Comparison of ENCODE assay signal across 19 mouse cellular contexts in genomic region chr4:137365356-137366062, GRCm38 (mm10). TPM values are rescaled to one million over a fixed set of nuclear protein-coding genes. Genes with fewer than 3 reads are reported as not detected.
DNase-seq lines count a peak whose midpoint lies in the region; ATAC-seq and TF ChIP-seq lines count a peak whose summit lies in the region.
"Had no signal": no experiment of that assay in that cellular context is flagged by ENCODE, and none has a peak within 500 bp of the region (broad histone marks: within the 10 kb centered on the region; RNA-seq: fewer than 3 reads in every experiment).

No protein-coding gene starts in this region.

- ATAC-seq in liver, embryonic 14.5 days (ENCODE audit: insufficient read depth) = no peak
- no peak for ATAC-seq in kidney, embryonic 16.5 days (ENCODE audit: low FRiP score, low TSS enrichment)
- ATAC-seq in midbrain, embryonic 16.5 days = no peak
- ATAC-seq: CD4-positive, CD25-positive, alpha-beta regulatory T cell, adult 4 months; forebrain, embryonic 16.5 days; intestine, embryonic 15.5 days had no signal

- TF ChIP-seq CTCF in liver, embryonic 14.5 days (IDR thresholded peaks at IDR 0.05; ENCODE audit: low read depth) = 0 out of 2 replicates have a peak, but pooled peaks have one; percentile 9
- TF ChIP-seq CTCF in MEL (IDR thresholded peaks at IDR 0.05 in 2 of 3, conservative IDR thresholded peaks at IDR 0.05 in 1 of 3; ENCODE audit: control insufficient read depth in 1 of 3, insufficient read depth in 1 of 3, low read depth in 2 of 3, low read length in 3 of 3, poor library complexity in 1 of 3, severe bottlenecking in 1 of 3) = peak; percentile 2 to 26 (median 15); a peak in 2 of 6 replicates

- H3K27ac ChIP-seq in liver, embryonic 14.5 days = no peak overlapping the region
- H3K27ac ChIP-seq in MEL (ENCODE audit: control insufficient read depth, low read depth, low read length) (peak overlapping the region; percentile 33), macrophage (peak overlapping the region; percentile 97)
- H3K27ac ChIP-seq in kidney, embryonic 16.5 days (ENCODE audit: low read length) = no peak overlapping the region
- H3K27ac ChIP-seq in midbrain, embryonic 16.5 days (ENCODE audit: low read length) = no peak overlapping the region
- H3K27ac ChIP-seq: embryonic facial prominence, embryonic 15.5 days; intestine, embryonic 15.5 days; lung, embryonic 15.5 days had no signal

- no peak for DNase-seq in liver, embryonic 14.5 days (ENCODE audit: low read depth in 3 of 3, low spot score in 3 of 3)
- DNase-seq in liver = no peak
- peak; percentile 84 for DNase-seq in MEL (ENCODE audit: low read depth, low spot score)
- DNase-seq in spleen, postnatal 36 days (ENCODE audit: low spot score in 2 of 2) = peak; percentile 77 to 82
- DNase-seq in yolk sac, embryonic 10.5 days (ENCODE audit: low spot score) = no peak
- DNase-seq: cerebellum, postnatal 14 days; heart, postnatal 14 days; thymus, postnatal 14 days had no signal

- no peaks in the 10 kb centered on the region for H3K9me3 ChIP-seq in liver, embryonic 14.5 days (ENCODE audit: control insufficient read depth, low read length)
- H3K9me3 ChIP-seq in MEL (replicated peaks; ENCODE audit: insufficient read depth, low read length) = no peaks in the 10 kb centered on the region
- no peaks in the 10 kb centered on the region for H3K9me3 ChIP-seq in kidney, embryonic 16.5 days (ENCODE audit: low read length)
- H3K9me3 ChIP-seq in midbrain, embryonic 16.5 days (replicated peaks; ENCODE audit: control insufficient read depth, low read length, poor library complexity, severe bottlenecking) = no peaks in the 10 kb centered on the region
- H3K9me3 ChIP-seq: embryonic facial prominence, embryonic 15.5 days; intestine, embryonic 15.5 days; lung, embryonic 15.5 days had no signal

- no peak overlapping the region for H3K4me3 ChIP-seq in liver, embryonic 14.5 days (ENCODE audit: insufficient read depth in 1 of 2, low read depth in 2 of 2, low read length in 2 of 2)
- H3K4me3 ChIP-seq in MEL (ENCODE audit: control insufficient read depth in 1 of 2, insufficient read depth in 1 of 2, low read depth in 2 of 2, low read length in 2 of 2) = peak overlapping the region in 1 of 2 experiments; percentile 15; a peak in 2 of 4 replicates
- no peak overlapping the region for H3K4me3 ChIP-seq in macrophage (ENCODE audit: inconsistent target)
- H3K4me3 ChIP-seq in kidney, embryonic 16.5 days (ENCODE audit: low read length) = no peak overlapping the region
- H3K4me3 ChIP-seq in midbrain, embryonic 16.5 days (ENCODE audit: low read depth, low read length) = no peak overlapping the region
- H3K4me3 ChIP-seq: embryonic facial prominence, embryonic 15.5 days; intestine, embryonic 15.5 days; lung, embryonic 15.5 days had no signal

- no peaks in the 10 kb centered on the region for H3K79me2 ChIP-seq in MEL (ENCODE audit: control insufficient read depth, insufficient read depth, low read length, poor library complexity)
- peaks cover 19% of the 10 kb centered on the region; the same call in 1 of the 2 replicates for H3K79me2 ChIP-seq in macrophage (ENCODE audit: inconsistent target)

- WGBS in liver, embryonic 14.5 days (ENCODE audit: insufficient replicate concordance) = 59% methylated on average over 19 of the region's 19 CpGs
- 37% methylated on average over 17 of the region's 19 CpGs for WGBS in macrophage (ENCODE audit: missing documents)
- WGBS in kidney, embryonic 16.5 days = 87% methylated on average over 19 of the region's 19 CpGs
- 86% methylated on average over 19 of the region's 19 CpGs for WGBS in midbrain, embryonic 16.5 days

- H3K27me3 ChIP-seq in liver, embryonic 14.5 days (ENCODE audit: control insufficient read depth, insufficient read depth, low read length) = no peaks in the 10 kb centered on the region
- H3K27me3 ChIP-seq in MEL (ENCODE audit: control insufficient read depth in 1 of 2, insufficient read depth in 2 of 2, low read length in 2 of 2) = no peaks in the 10 kb centered on the region
- no peaks in the 10 kb centered on the region for H3K27me3 ChIP-seq in kidney, embryonic 16.5 days (ENCODE audit: insufficient read depth, low read length)
- H3K27me3 ChIP-seq in midbrain, embryonic 16.5 days (ENCODE audit: control insufficient read depth, insufficient read depth, low read depth, low read length) = no peaks in the 10 kb centered on the region
- H3K27me3 ChIP-seq: embryonic facial prominence, embryonic 15.5 days; intestine, embryonic 15.5 days; lung, embryonic 15.5 days had no signal

- no peak overlapping the region for H3K9ac ChIP-seq in liver, embryonic 14.5 days (replicated peaks)
- 0 out of 2 replicates have a peak overlapping the region, but pooled peaks have one; percentile 7 for H3K9ac ChIP-seq in MEL (ENCODE audit: control insufficient read depth, low read depth, low read length, poor library complexity, severe bottlenecking)
- H3K9ac ChIP-seq in kidney, embryonic 16.5 days (replicated peaks; ENCODE audit: low read length) = no peak overlapping the region
- no peak overlapping the region for H3K9ac ChIP-seq in midbrain, embryonic 16.5 days (ENCODE audit: low read depth, low read length)
- H3K9ac ChIP-seq: embryonic facial prominence, embryonic 15.5 days; intestine, embryonic 15.5 days; lung, embryonic 15.5 days had no signal

- H3K4me1 ChIP-seq in liver, embryonic 14.5 days (replicated peaks; ENCODE audit: control insufficient read depth in 2 of 2, insufficient read depth in 2 of 2, low read length in 1 of 2) = peaks cover 0 to 10% of the 10 kb centered on the region in 2 experiments; a peak in 2 of 4 replicates
- H3K4me1 ChIP-seq in MEL (ENCODE audit: control insufficient read depth in 1 of 2, insufficient read depth in 2 of 2, low read length in 2 of 2) = peaks cover 8 to 36% of the 10 kb centered on the region in 2 experiments
- peaks cover 19% of the 10 kb centered on the region for H3K4me1 ChIP-seq in kidney, embryonic 16.5 days (ENCODE audit: insufficient read depth, low read length)
- peaks cover 3% of the 10 kb centered on the region for H3K4me1 ChIP-seq in midbrain, embryonic 16.5 days (ENCODE audit: control insufficient read depth, insufficient read depth, low read length)

- H3K36me3 ChIP-seq in liver, embryonic 14.5 days (replicated peaks; ENCODE audit: control insufficient read depth, insufficient read depth, low read depth) = no peaks in the 10 kb centered on the region
- peaks cover 0 to 18% of the 10 kb centered on the region in 2 experiments; a peak in 2 of 4 replicates for H3K36me3 ChIP-seq in MEL (ENCODE audit: control insufficient read depth in 1 of 2, insufficient read depth in 2 of 2, low read length in 2 of 2)
- H3K36me3 ChIP-seq in macrophage (ENCODE audit: inconsistent target) = no peaks in the 10 kb centered on the region
- no peaks in the 10 kb centered on the region for H3K36me3 ChIP-seq in kidney, embryonic 16.5 days (ENCODE audit: insufficient read depth, low read length)
- H3K36me3 ChIP-seq in midbrain, embryonic 16.5 days (ENCODE audit: control insufficient read depth, insufficient read depth, low read length) = no peaks in the 10 kb centered on the region
- H3K36me3 ChIP-seq: embryonic facial prominence, embryonic 15.5 days; intestine, embryonic 15.5 days; lung, embryonic 15.5 days had no signal

- H3K4me2 ChIP-seq in liver, embryonic 14.5 days (ENCODE audit: low read depth) = no peak overlapping the region
- H3K4me2 ChIP-seq in kidney, embryonic 16.5 days (replicated peaks; ENCODE audit: low read depth, low read length) = no peak overlapping the region
- H3K4me2 ChIP-seq in midbrain, embryonic 16.5 days (ENCODE audit: low read length) = no peak overlapping the region
- H3K4me2 ChIP-seq: embryonic facial prominence, embryonic 15.5 days; intestine, embryonic 15.5 days; lung, embryonic 15.5 days had no signal

- no peak for TF ChIP-seq EP300 in liver, embryonic 14.5 days (IDR thresholded peaks at IDR 0.05; ENCODE audit: low read depth)
- peak in 1 of 2 experiments; percentile 67; a peak in 3 of 4 replicates for TF ChIP-seq EP300 in MEL (IDR thresholded peaks at IDR 0.05; ENCODE audit: low read depth in 1 of 2, low read length in 2 of 2)

- TF ChIP-seq RAD21 in MEL (IDR thresholded peaks at IDR 0.05; ENCODE audit: low read depth, low read length) = no peak

- TF ChIP-seq POLR2A in MEL (IDR thresholded peaks at IDR 0.05; ENCODE audit: control insufficient read depth in 1 of 2, insufficient read depth in 1 of 2, low read depth in 1 of 2, low read length in 2 of 2, poor library complexity in 1 of 2) = no peak

TF ChIP-seq in MEL, 35 proteins besides CTCF, POLR2A, EP300 and RAD21 (continues in another document):
- TF ChIP-seq TBP (IDR thresholded peaks at IDR 0.05; ENCODE audit: low read depth, low read length) (peak; percentile 96), CHD1 (IDR thresholded peaks at IDR 0.05; ENCODE audit: low read depth, low read length) (no peak), MYB (IDR thresholded peaks at IDR 0.05; ENCODE audit: low read depth, low read length) (no peak), MAFK (IDR thresholded peaks at IDR 0.05; ENCODE audit: borderline replicate concordance, low read depth, low read length) (peak; percentile 52)

RNA-seq across cellular contexts. Expression of gene Cdc42, which starts 8.0 kb away (rescaled TPM):
- 67.7 and 91.6 TPM in 2 replicates for polyA plus RNA-seq in liver, embryonic 14.5 days (2012; rRNA removed)
- 259 and 262 TPM in 2 replicates for polyA plus RNA-seq in liver, embryonic 14.5 days (2014; fragmentation: Nextera tagmentation; extraction: Ambion mirVana)
- 173 and 174 TPM in 2 replicates for total RNA-seq in MEL (2012; rRNA removed)
- polyA plus RNA-seq in MEL (2012; ENCODE audit: insufficient read depth in 1 of 2, insufficient read length in 2 of 2, low read depth in 1 of 2, low replicate concordance in 2 of 2, missing spikeins in 1 of 2) (100 to 1,000 TPM; 117 to 203 TPM), macrophage (2018) (706 to 958 TPM (median 881 TPM) in 3 replicates)
- 100 to 1,000 TPM; 124 to 290 (median 239) TPM for total RNA-seq in macrophage (2018; cell fraction: chromatin; rRNA removed)
- 100 to 1,000 TPM; 731 to 913 (median 795) TPM for total RNA-seq in macrophage (2018; cell fraction: cytosol; rRNA removed)
- total RNA-seq in macrophage (2018; cell fraction: nucleus; rRNA removed) = 100 to 1,000 TPM; 294 to 817 (median 419) TPM
- polyA plus RNA-seq in kidney, embryonic 16.5 days (2015; fragmentation: Nextera tagmentation; extraction: Ambion mirVana) = 739 and 758 TPM in 2 replicates
- 1,054 and 1,095 TPM in 2 replicates for polyA plus RNA-seq in midbrain, embryonic 16.5 days (2015; fragmentation: Nextera tagmentation; extraction: Ambion mirVana)

RNA-seq across cellular contexts. Expression of gene Cela3a, which starts 44.1 kb away (rescaled TPM):
- polyA plus RNA-seq in liver, embryonic 14.5 days (2012; rRNA removed) = not detected in 2 replicates
- polyA plus RNA-seq in liver, embryonic 14.5 days (2014; fragmentation: Nextera tagmentation; extraction: Ambion mirVana) = not detected in 2 replicates
- total RNA-seq in MEL (2012; rRNA removed) = not detected in 2 replicates
- polyA plus RNA-seq in MEL (2012; ENCODE audit: insufficient read depth in 1 of 2, insufficient read length in 2 of 2, low read depth in 1 of 2, low replicate concordance in 2 of 2, missing spikeins in 1 of 2) (not detected), macrophage (2018) (not detected in 3 replicates)
- total RNA-seq in macrophage (2018; cell fraction: chromatin; rRNA removed) = not detected
- not detected for total RNA-seq in macrophage (2018; cell fraction: cytosol; rRNA removed)
- not detected for total RNA-seq in macrophage (2018; cell fraction: nucleus; rRNA removed)
- polyA plus RNA-seq in kidney, embryonic 16.5 days (2015; fragmentation: Nextera tagmentation; extraction: Ambion mirVana) = not detected in 2 replicates
- not detected in 2 replicates for polyA plus RNA-seq in midbrain, embryonic 16.5 days (2015; fragmentation: Nextera tagmentation; extraction: Ambion mirVana)
- total RNA-seq: heart, postnatal 14 days; layer of hippocampus, adult 18-20 months; midbrain, postnatal 0 days had no signal
- polyA plus RNA-seq: brain, embryonic 14.5 days; CD4-positive, CD25-positive, alpha-beta regulatory T cell, adult 4 months; embryonic facial prominence, embryonic 15.5 days; forebrain, embryonic 16.5 days; intestine, embryonic 15.5 days; lung, embryonic 15.5 days; midbrain, postnatal 0 days had no signal

Comparison
In these comparisons a context has a peak if more than half of its experiments do, and no peak if none do; other contexts are left out.
1. DNase-seq: peak in MEL (single experiment) and spleen, postnatal 36 days (2 of 2); none in liver, embryonic 14.5 days (0 of 3), liver (single experiment) and yolk sac, embryonic 10.5 days (single experiment).
2. H3K27ac ChIP-seq: peak in MEL (single experiment) and macrophage (single experiment); none in liver, embryonic 14.5 days (single experiment), kidney, embryonic 16.5 days (single experiment) and midbrain, embryonic 16.5 days (single experiment).